Mouse (Mus musculus): ENCODE results near the gene Ube2u.
A peak's percentile ranks its signal among the peaks of the same experiment; 100 is the strongest.

Gene Ube2u

GRCm38 (mm10) chr4:100547905-100548304 lies 69.3 kb downstream of the Ube2u start:
- DNase-seq (ENCODE audit: low spot score in 2 of 2), result peak; percentile 6 to 13

DNA sequence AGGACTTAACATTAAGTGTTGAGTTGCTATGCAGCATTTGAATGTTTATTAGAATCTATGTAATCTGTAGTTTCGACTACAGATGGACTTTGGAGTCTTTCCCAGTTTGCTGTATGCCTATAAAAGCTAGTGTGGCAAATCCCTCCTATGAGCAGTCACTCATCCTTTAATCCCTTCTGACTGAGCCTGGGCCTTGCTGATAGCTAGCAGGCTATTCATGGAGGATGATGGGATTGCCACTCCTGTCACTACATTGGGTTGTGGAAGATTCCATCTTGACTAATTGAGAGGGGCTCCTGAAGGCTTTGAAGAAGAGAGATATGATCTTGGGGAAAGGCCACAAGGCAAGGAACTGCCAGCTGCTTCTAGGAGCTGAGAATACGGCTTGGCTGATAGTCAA lies 74.6 kb downstream of the Ube2u start:
- DNase-seq (ENCODE audit: low spot score in 2 of 2), result no peak

DNA sequence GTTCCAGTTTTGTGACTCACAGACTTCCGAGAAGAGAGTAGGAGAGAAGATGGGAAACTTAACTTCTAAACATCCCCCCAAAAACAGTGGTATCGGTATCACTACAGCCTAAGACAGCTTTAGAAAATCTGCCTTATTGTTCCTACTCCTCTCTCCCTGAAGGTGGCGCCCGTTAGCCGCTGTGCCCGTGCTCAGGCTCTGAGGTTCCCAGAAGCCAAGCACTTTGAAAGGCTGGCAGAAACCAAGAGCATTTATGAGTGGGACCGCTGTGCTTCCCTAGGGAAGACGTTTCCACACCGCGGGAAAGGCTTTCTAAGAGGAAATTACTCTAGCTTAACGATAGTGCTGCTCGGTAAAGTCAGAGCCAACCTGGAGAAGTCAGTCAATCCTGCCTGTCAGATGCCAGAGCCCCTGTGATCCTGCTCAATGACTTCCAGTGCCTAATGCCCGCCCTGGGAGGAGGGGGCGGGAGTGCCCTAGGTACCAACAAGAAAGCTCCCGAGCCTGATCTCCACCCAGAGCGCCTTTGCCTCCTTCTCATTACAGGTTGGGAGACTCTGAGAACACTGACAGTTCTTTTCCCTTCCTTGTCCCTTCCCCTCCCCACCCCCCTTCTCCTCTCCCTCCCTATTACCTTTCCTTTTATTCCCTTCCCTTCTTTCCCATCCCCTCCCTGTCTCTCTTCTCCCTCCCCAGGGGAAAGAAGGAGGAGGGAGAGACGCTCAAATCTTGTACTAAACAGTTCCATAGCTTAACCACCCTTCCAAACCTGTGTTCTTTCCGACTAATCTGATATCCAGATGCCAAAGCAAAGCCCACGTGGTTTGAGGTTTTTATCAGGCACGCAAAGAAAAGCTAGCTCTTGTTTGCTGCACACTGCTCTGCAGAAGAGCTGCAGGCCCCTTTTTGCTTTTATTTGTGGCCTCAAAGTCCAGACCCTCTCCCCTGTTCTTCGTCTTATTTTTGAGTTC lies 109.9 kb downstream of the Ube2u start:
- DNase-seq (ENCODE audit: low spot score in 2 of 2), result no peak

DNA sequence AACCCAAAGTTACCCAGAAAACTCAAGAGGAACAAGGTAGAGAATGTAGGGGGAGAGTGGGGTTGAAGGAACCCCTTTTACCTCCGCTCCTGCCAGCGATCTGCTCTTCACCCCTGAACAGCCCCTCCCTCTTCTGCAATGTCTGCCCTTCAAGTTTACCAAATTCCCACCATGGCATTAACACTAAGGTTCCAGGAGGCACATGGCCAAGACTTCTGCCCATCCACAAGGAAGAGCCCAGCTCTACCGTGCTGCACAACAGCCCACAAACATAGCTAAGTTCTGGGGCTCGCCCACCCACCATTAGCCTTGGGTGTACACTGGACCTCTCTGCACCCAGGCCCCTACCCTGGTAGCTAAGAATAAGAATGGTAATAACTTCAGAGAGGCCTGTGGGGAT lies 117.1 kb downstream of the Ube2u start:
- no peak for DNase-seq (ENCODE audit: low spot score in 2 of 2)

DNA sequence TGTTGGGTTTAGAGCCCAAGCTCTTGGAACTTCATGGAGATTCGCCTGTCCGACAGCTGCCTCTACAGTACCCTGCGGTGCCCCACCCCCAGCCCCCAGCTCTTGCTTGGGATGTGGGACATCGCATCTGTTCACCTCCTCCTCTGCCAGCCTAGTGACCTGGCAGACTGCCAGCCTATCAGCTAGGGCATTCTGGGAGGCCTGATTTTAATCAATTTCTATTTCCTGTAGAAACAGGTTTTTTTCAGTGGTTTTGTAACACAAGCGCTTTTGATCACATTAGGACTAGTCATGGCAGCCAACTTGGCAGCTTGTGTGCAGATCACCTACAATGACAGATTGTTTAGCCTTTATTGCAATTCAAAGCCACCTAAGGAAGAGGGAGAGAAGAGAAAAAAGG lies 118.0 kb downstream of the Ube2u start:
- DNase-seq (ENCODE audit: low spot score in 2 of 2), result no peak

GRCm38 (mm10) chr4:100597049-100597448 lies 118.4 kb downstream of the Ube2u start:
- DNase-seq (ENCODE audit: low spot score in 2 of 2), result no peak

Measured in spleen, postnatal 36 days (tissue).